Mouse (Mus musculus) inflammation-experienced regulatory T-cells, adult 6 months (primary cell): ENCODE results near the gene Lipn. TPM values are rescaled to one million over a fixed set of nuclear protein-coding genes. Genes with fewer than 3 reads are reported as not detected.

ENCODE experiments used
- polyA plus RNA-seq, 3 experiments: library from polyadenylated mRNA; unstranded; fragments of 100-300 nt; shearing (Covaris generic); gene quantifications; one replicate each; pipeline ENCODE4 v1.2.1; 2017

Gene Lipn
- polyA plus RNA-seq, 3 experiments from 2014 or later: not detected

Other genes with a start within 250 kb of the Lipn start
- gene Lipf, start 106.2 kb upstream of the Lipn start, polyA plus RNA-seq: not detected
- gene Lipk, start 59.1 kb upstream of the Lipn start, polyA plus RNA-seq: not detected
- gene Lipm, start 33.6 kb downstream of the Lipn start, polyA plus RNA-seq: not detected
- gene Ankrd22, start 98.7 kb downstream of the Lipn start, polyA plus RNA-seq: not detected
- 10 to 100 TPM; 55.7 to 96.7 (median 78.8) TPM for gene Stambpl1, start 124.9 kb downstream of the Lipn start, polyA plus RNA-seq
- gene Acta2, start 188.2 kb downstream of the Lipn start, polyA plus RNA-seq: under 1 TPM in 2 of 3 experiments, not detected in 1; 0.16 to 0.64 TPM
- gene Fas, start 223.3 kb downstream of the Lipn start, polyA plus RNA-seq: 100 to 1,000 TPM; 124 to 144 (median 139) TPM